Mouse (Mus musculus): ENCODE results near the gene Vmn1r48.
A peak's percentile ranks its signal among the peaks of the same experiment; 100 is the strongest.
"Not testable (repeated sequence)": the region's sequence is repeated elsewhere in the genome, so short reads cannot be mapped to it uniquely, and the experiment has no call there.

Gene Vmn1r48

DNA sequence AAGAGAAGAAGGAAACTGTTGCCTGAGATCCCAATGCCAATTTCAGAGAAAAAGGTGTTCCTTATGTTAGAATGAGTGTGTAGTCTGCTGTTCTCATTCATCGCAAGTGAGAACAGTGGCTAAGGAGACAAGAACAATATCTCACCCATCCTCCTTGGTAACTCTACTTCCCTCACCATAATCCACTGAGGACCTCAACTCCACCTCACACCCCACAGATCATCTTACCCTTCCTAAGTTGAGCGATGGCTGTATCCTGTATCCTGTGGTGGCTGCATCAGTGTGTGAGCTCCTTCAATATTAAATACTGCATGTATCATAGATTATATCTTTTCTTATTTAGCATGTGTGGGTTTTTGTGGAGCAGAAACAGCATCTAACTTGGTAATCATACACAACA, at the start of gene Vmn1r48:
Gene Vmn1r48 (minus strand): TSS at position 101 of the 400 bp plus-strand sequence.
- DNase-seq (ENCODE audit: low read depth), result not testable (repeated sequence)

- DNase-seq (ENCODE audit: low read depth), result no peak
These were observed 41.8 kb upstream of the Vmn1r48 start, which contains the start of gene Vmn1r49 for GRCm38 (mm10) chr6:90078406-90078805. TSS of gene Vmn1r49 (minus strand) at chr6:90078506.

DNA sequence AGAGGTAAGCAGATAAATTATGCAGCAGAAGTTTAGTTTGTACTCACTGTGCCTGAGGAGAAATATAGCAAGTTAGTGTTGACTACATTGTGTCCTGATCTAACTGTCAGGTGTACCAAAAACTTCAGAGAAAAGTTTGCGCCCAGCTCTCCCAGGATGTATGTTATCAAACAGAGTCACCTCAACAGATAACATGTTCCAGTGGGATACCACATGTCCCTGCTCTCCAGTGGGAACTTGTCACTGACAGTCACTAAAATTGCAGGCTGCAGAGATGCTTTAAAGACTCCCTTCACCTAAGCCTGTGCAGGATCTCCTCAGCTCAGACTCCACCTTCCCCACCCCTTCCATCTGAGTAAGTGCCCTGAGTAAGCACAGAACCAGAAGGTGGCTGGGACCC, 20.8 kb downstream of the Vmn1r48 start, which contains the start of gene Vmn1r47:
Gene Vmn1r47 (plus strand): TSS at position 301 of the 400 bp plus-strand sequence.
- not testable (repeated sequence) for DNase-seq (ENCODE audit: low read depth)

DNA sequence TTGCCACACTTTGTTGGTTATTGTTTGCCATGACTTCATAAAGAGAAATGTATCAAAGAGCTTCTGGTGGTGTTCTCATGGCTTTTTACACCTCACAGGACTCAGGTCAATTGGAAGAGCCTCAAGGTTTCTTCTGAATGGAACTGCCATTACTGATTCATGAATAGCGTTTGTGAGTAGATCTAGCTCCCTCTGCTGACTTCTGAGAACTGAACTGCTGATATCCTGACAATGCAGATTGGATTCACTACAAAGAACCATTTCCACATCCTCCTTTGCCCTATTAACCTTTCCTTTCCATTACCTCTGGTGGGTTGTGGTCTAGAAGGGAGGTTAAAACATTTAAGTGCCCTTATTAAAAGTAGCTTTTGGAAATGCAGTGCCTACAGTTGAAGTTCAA, 50.7 kb downstream of the Vmn1r48 start:
- peak; percentile 5 for DNase-seq (ENCODE audit: low read depth)
